Mouse (Mus musculus): ENCODE data around the gene Gkn3.

Gene Gkn3

GRCm38 (mm10) chr6:87388877-87389276, at the start of gene Gkn3:
Gene Gkn3, minus strand, starts transcription at chr6:87388935.
- no peak for DNase-seq (ENCODE audit: low spot score in 2 of 2)

DNA sequence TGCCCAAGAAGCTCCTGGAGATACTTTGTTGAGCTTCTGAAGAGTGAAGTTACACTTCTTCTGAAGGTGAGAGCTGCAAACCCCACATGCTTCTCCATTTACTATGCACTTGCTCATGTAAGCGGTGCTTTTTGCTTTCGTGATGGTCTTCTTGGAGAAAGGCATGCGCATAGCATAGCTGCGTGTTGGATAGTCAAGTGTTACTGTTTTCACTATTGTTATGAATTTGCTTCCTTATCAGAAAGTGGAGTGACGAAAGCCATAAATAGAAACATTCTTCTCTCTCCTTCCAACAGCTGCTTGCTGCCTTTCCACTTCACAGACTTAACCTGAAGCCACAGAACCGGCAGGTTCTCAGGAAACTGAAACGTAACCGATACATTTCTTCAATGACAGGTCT, 48.0 kb upstream of the Gkn3 start:
- no peak for DNase-seq (ENCODE audit: low spot score in 2 of 2)

GRCm38 (mm10) chr6:87435791-87436190, 47.1 kb upstream of the Gkn3 start:
- DNase-seq (ENCODE audit: low spot score in 2 of 2) = no peak

- no peak for DNase-seq (ENCODE audit: low spot score in 2 of 2)
Measured at GRCm38 (mm10) chr6:87428487-87429044, 39.8 kb upstream of the Gkn3 start, which contains the start of gene Bmp10. Gene Bmp10, plus strand, starts transcription at chr6:87428994.

DNA sequence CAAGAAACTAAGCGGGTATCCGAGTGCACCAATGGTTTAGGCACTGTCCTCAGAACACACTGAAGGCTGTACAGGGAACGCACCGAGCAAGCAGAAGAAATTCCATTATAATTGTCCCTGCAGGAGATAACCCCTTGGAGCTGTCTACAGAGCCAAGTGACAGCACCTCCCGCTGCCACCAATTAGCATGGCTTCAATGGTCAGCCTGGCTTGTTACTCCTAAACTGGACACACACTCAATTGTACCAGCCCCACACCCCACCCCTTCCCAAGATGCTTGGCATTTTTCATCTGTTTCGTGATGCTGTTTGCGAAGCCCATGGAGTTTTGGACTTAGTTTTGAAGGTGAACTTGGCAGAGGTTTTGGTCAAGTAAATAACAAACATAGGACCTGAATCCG, 38.9 kb upstream of the Gkn3 start:
- DNase-seq (ENCODE audit: low spot score in 2 of 2) = no peak

- no peak for DNase-seq (ENCODE audit: low spot score in 2 of 2)
Measured at GRCm38 (mm10) chr6:87426954-87427353, 38.2 kb upstream of the Gkn3 start.

GRCm38 (mm10) chr6:87424037-87424816, 35.5 kb upstream of the Gkn3 start:
- DNase-seq (ENCODE audit: low spot score in 2 of 2) = no peak

DNA sequence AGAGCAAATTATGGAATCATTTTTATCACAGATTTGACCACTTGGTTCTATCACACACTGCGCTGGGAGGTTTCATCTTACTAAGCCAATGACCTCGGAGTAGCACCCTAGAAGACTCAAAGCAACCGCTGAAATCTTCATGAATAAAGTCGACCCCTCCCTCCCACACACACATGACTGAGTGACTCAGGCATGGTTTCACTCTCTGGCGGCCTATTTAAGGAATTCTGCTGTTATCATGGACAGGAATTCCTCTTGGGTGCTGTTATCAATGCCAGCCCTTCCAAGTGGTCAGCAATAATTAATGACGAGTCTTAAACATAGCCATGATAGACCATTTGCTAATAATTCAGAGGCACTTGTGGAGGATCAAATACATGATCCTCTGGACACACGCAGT, 33.6 kb upstream of the Gkn3 start:
- no peak for DNase-seq (ENCODE audit: low spot score in 2 of 2)

DNA sequence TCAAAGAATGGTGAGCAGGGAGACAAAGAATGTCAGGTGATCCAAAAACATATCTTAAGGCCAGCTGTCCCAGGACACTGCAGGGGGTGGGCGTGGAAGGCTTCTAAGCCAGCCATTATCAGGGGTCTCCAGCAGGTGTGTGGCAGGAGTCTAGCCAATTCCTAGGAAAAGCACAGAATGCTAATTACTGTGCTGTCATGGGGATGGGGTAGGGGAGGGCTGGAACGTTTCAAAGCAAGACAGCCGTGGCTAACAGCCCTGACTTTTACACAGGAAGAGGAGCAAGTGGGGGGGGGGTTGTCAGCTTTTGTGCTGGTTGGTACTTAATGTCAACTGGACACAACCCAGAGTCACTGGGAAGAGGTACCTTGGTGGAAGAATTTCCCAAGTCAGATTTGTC, 23.3 kb upstream of the Gkn3 start:
- no peak for DNase-seq (ENCODE audit: low spot score in 2 of 2)

DNA sequence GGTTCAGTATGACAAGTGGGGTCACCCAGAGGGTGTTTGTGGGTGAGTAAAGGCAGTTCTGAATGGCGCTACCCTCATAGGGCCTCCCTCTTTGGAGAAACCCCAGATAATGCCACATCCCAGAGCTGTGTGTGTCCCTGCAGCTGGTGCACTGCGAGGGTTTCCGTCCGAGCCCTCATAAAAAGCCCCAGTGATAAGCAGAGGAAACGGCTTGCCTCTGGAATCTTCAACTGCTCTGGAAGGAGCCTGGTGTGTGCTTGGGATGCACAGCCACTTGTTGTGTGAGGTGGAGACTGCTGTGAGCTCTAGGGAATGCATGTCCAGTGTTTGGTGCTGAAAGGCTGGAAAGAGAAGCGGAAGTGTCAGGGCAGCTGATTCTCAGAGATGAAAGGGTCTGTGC, 12.7 kb upstream of the Gkn3 start:
- no peak for DNase-seq (ENCODE audit: low spot score in 2 of 2)

GRCm38 (mm10) chr6:87399886-87400566, 11.3 kb upstream of the Gkn3 start:
- DNase-seq (ENCODE audit: low spot score in 2 of 2) = no peak

DNA sequence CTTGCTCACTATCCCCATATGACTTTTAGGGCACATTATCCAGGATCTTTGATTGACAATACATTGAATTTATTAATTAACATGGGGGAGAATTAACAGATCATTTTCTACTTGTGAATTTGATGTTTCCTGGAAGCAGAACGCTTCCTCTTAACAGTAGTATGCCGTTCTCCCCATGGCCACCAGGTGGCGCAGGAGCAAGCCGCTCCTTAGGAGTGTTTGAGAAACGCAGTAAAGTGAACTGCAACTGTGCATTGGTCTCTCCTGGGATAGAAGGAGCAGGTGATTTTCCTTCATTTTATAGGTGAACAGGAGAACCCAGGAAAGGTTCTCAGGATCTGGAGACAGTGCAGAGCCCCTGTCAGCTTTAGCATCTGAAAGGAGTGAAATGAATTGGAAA, 10.4 kb upstream of the Gkn3 start:
- DNase-seq (ENCODE audit: low spot score in 2 of 2) = peak in 1 of 2 experiments; percentile 70

DNA sequence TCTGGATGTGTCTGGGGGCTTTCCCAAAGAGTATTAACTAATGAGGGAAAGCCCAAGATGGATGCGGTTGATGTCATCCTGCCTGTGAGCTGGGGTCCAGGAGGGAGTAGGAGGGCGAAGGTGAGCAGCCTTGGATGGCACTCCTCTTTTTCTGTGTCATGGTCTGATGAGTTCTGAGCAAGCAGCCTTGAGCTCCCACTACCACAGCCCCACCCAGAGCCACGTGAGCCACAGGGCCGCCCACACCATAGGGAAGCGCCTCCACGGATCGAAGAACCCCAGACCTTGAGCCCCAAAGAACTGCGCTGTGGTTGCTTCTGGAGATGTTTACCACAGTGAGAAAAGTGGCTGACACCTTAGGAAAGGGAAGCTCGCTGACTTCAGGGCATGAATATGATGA, 6.0 kb upstream of the Gkn3 start:
- DNase-seq (ENCODE audit: low spot score in 2 of 2) = no peak

DNA sequence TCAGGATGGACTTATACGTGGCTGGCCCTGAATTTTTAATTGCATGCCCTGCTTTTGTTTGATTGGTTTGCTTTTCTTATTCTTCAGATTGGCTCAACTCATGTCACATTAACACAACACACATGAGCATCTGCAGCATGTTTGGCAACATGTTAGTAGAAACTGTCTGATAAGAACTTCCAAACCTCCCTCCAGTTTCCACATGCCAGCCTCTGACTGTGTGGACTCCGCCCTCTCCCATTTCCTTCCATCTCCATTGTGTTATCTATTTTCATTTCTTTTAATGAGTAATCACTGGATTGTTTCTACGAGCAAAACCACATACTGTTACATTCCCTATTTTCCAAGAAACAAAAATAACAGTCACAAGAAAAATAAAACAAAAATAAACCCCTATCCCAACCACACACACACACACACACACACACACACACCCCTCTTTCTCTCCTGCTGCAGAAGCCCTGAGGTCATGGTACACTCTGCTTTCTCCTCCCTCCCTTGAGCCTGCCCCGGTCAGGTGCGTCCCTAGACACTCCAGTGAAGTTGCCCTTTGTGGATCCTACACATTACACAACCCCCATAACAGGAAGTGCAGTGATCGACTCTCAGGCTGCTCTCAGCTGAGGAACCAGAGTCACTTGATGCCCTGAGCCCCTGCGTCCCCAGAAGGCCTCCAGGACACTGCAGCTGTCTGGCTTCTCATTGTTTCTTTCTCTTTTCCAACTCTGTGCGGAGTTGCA, 4.9 kb upstream of the Gkn3 start:
- no peak for DNase-seq (ENCODE audit: low spot score in 2 of 2)

DNA sequence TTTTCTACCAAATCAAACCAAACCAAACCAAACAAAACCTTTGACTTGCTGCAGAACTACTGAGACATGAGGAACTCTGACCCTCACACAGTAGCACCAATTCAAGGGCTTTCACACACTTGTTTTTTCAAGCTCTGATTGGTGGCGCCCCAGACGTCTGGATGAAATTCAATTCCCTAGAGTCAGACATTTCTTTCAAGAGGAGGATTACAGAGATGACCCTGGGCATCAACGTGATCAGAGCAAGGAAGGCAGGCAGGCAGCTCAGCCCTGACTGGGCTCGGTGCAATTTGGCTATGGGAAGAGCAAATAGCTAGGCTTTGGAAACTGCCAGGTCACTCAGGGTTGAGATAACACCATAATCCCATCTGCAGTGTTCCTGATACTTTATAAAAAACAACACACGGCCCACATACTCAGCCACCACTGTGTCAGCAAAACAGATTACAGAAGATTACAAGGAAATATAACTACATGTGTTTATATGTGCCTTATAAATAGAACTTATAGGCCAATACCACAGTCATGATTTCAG, 787 bp upstream of the Gkn3 start:
- DNase-seq (ENCODE audit: low spot score in 2 of 2) = no peak

DNA sequence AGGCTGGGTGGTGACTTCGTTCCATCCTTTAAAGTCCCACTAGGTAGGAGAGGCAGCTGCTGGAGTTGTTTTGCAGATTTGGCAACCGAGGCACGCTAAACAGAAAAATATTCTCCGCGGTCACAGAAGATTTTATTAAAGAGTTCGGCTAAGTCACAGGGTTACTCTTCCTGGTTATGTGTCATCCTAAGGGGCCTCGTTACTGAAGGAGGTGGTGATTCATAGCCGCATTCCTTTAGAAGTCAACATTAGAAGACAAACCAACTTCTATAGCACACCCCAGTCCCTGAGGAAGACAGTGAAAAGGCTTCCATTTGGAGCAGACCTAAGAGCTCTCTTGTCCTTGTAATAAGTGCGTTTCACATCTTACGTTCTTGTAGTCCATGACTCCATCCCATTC, 2.1 kb downstream of the Gkn3 start:
- no peak for DNase-seq (ENCODE audit: low spot score in 2 of 2)

DNA sequence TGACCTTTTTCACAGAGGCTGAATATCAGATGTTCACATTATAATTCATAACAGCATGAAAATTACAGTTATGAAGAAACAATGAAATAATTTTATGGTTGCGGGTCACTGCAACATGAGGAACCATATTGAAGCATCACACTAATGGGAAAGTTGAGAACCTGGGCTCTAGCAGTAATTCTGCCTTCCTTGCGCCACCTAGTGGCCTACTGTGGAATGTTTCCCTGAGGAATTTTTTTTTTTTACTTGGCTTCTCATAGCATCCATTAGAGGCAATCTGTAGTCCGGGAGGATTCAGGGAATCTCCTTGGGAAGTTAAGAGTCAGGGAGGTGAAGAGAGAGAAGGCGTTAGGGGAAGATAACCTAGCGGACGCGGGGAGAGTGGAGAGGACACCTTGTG, 2.5 kb downstream of the Gkn3 start:
- DNase-seq (ENCODE audit: low spot score in 2 of 2) = peak; percentile 34 to 64

DNA sequence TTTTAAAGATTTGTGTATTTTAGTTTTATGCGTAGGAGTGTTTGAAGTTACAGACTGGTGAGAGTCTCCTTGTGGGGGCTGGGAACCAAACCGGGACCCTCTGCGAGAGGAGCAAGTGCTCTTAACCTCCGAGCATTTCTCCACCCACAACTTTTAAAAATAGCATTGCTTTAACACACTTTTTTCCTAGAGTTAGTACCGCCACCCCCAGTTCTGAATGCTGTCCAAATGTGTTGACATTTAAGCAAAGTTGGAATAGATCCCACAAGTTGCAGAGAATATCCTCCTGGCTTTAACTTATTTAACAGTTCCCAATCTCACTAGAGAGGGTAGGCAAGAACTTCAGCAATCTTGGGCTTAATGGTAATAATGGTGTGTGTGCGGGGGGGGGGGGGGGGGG, 4.0 kb downstream of the Gkn3 start:
- peak in 1 of 2 experiments; percentile 27 for DNase-seq (ENCODE audit: low spot score in 2 of 2)

DNA sequence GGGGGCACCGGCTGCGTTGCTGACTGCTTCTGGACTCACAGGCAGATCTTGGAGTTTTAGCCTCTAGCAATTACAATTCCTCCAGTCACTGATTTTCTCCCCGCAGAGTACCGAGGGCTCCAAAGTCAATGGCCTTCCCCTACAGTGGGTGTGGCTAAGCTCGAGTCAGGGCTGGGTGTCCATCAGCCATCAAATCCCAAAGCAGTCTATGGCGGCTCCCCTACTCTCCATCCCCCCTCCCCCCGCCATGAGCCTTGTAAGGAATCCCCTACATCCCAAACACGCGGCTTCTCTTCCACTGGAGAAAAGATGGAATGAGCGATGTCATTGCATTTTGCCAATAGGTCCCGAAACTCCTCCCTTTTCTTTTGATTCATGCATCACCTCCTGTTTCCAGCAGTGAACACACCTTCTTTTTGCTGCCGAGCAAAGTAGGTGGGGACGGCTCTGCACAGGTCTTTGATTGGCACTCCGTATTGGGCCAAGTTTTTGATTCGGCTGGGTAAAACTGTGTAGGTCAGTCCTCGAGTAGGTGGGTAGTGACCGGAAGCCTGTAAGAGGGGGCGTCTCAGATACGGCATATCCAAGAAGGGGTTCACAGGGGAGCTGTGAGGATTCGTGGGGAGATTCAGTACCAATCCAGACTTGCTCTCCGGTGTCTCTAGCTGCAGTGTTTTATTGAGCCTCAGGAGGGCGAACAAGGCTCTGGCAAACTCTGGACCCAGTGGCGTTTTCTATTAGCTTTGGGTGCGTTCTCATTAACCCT, 4.6 kb downstream of the Gkn3 start:
- peak in 1 of 2 experiments; percentile 33 for DNase-seq (ENCODE audit: low spot score in 2 of 2)

- no peak for DNase-seq (ENCODE audit: low spot score in 2 of 2)
Measured at GRCm38 (mm10) chr6:87373057-87373456, 15.7 kb downstream of the Gkn3 start, which contains the start of gene Gkn2. Gene Gkn2, plus strand, starts transcription at chr6:87373357.

GRCm38 (mm10) chr6:87369223-87369622, 19.5 kb downstream of the Gkn3 start:
- no peak for DNase-seq (ENCODE audit: low spot score in 2 of 2)

All from frontal cortex, postnatal 10 days (tissue).